Mouse (Mus musculus): ENCODE data around the gene Ropn1l. TPM values are rescaled to one million over a fixed set of nuclear protein-coding genes. Genes with fewer than 3 reads are reported as not detected.
A peak's percentile ranks its signal among the peaks of the same experiment; 100 is the strongest.

Gene Ropn1l
- total RNA-seq (2022): under 1 TPM in 2 of 4 experiments, not detected in 2; 0.28 to 0.57 TPM

DNA sequence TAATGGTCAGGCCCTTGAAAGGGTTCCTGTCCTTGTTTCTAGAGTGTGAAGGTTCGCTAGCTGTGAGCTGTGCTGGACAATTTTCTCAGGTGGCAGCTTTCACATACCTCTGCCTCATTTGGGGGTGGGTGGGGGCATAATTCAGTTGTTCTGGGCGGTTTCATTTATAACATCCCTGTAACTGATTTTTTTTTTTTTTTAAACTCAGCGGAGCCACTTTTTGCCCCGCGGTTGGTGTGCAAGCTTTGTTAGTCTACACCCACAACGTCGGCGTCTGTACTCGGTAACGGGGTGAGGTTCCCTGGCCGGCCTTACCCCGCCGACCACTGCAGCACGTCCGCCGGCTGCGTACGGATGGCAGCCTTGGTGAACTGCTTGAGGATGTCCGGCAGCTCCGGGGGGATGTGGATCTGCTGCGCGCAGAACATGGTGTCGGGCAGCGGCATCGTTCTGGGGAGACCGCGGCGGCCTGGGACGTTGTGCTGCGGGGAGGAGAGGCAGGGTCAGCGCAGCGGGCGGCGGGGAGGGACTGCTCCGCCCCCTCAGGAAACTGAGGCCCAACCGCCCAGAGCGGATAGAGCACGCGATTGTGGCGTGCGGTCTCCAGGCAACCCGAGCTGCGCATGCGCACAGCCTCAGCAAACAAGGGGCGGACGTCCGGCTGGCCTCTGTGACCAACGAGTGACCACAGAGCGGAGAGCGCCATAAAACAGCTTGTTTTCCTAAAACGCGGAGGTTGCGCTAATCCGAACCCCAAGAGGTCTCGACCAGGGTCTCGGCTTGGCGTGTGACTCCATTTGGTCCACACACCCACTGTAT lies at the start of gene Ropn1l:
Ropn1l (minus strand) TSS at position 640 of the 819 bp plus-strand sequence.
- DNase-seq (ENCODE audit: low spot score): peak; percentile 94

GRCm38 (mm10) chr15:31502996-31503395 lies 49.5 kb upstream of the Ropn1l start:
- no peak for DNase-seq (ENCODE audit: low spot score)

DNA sequence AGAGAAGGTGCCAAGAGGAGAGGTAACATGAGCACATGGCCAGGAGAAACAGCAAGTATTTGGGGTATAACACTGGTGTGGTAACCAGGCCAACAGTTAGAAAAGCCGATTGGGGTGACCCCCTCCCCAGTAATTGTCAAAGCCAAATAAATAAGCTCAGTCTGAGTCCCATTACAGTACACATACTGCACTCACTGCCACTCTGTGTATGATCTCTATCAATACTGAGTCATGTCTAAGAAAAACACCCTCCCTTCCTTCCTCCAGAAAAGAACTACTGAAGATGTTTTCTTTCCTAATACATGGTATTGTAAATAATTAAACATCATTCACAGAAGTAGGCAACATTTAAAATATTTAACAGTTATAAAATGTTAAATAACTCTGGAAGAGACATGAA lies 48.8 kb upstream of the Ropn1l start:
- no peak for DNase-seq (ENCODE audit: low spot score)

DNA sequence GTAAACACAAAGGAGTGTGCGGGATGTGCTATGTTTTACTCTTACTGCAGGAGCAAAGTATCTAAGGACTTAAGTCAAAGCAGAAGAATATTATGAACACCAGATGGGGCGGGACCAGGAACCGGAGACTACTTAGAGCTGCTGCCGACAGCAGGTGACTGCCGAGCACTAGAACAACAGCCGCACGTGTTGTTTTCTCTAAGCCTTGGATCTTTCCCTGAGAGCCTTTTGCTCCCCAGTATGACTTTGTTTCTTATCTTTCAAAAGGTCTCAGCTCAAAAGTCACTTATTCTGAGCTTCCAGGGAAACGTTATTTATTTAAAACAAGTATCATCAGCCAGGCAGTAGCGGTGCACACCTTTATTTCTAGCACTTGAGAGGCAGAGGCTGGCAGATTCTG lies 41.3 kb upstream of the Ropn1l start:
- no peak for DNase-seq (ENCODE audit: low spot score)

GRCm38 (mm10) chr15:31494310-31494709 lies 40.8 kb upstream of the Ropn1l start:
- no peak for DNase-seq (ENCODE audit: low spot score)

DNA sequence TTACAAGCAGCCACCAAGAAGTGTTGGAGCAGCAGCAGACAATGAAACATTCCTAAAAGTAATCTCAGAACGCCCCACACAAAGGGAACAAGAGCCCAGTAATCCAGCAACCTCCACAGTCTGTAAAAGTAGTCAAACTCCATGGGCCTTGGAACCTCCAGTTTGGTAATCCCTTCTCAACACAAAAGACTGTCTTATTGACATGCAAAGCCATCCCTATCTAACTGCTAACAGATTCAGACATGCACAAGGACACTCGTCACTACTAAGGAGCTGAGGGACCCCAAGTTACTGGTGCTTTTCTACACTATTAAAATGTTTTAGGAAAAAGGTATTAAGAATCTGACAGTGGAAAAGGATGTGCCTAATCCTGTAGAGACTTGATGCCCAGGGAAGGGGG lies 33.9 kb upstream of the Ropn1l start:
- DNase-seq (ENCODE audit: low spot score): no peak

DNA sequence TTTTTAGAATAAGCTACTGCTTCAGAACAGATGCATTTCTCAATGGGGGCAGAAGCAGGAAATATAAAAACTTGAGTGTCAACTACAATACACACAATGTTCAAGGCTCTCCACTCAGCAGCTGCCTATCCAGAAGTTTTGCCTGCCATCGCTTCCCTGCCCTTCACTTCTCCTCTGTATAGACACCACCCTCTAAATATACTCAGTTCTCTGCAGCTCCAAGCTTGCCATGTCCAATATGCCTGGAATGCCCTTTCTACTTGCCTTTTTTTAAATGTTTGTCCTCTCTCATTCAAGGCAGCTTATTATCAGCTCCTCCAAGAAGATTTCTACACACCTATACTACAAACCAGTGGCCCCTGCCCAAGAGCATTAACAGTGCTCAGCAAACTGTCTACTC lies 23.1 kb upstream of the Ropn1l start:
- peak; percentile 19 for DNase-seq (ENCODE audit: low spot score)

DNA sequence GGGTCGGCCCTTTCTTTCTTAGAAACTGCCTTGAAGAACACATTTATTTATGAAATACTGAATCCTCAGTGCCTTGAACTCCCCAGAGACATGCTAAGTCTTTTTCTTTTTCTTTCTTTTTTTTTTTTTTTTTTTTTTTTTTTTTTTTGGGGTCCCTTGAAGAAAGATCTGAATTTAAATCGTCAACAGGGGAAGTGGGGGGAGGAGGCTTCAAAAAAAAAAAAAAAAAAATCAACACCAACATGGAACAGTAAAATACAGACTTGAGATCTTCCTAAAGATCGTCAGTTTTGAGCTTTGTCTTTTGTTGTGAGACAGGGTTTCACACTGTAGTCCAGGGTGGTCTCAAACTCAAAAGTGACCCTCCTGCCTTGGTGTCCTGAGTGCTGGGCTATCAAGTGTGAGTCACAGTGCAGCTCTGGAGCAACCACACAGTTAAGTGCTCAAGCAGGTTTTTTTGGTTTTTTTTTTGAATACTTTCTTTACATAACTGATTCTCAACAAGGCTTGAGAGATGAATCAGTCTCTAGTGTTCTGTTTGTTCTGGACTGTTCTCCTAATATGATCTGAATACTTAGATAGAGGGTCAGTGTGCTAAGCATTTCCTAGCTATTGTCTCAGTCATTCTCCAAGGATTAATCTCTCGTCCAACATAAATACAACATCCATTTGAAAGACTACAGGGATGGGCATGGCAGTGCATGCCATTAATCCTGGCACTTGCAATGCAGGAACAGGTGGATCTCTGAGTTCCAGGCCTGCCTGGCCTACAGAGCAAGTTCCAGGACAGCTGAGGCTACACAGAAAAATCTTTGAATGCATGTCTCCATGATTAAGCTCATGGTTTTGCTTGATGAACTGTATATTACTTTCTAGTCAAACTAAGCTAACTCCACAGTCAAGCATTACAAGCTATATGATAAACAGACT lies 19.4 kb upstream of the Ropn1l start:
- DNase-seq (ENCODE audit: low spot score): no peak

DNA sequence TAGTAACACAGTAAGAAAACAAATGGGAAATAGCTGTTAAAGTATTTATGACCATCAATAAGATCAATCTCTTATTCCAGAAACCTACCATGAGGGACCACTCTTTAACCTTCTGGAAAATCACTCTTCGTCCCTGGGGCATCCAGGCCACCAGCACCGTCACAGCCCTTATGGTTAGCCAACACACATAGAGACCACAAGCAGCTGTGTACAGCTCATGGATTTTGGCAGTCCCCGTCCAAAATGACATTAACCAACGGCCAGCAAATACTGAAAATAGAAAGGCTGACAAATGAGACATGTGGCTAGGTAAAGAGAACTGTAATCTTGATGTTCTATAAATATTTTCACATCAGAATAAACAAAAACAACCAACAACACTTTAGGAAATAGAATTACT lies 18.0 kb upstream of the Ropn1l start:
- no peak for DNase-seq (ENCODE audit: low spot score)

DNA sequence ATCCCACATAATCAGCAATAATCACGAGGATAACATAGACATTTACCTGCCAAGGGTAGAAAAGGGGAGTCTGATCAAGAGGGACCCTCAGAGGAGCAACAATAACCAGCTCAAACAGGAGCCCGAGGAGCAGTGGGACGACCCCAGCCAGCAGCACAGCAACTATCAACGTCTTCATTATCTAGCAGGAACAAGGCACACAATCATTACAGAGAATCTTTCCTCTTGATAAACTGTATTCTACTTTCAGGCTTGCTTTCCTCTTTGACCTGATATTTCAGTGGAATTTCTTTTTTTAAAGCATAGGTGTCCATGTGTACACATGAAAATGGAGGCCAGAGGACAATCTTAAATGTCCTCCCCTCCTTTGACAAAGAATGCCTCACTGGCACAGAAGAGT lies 16.0 kb upstream of the Ropn1l start:
- no peak for DNase-seq (ENCODE audit: low spot score)

DNA sequence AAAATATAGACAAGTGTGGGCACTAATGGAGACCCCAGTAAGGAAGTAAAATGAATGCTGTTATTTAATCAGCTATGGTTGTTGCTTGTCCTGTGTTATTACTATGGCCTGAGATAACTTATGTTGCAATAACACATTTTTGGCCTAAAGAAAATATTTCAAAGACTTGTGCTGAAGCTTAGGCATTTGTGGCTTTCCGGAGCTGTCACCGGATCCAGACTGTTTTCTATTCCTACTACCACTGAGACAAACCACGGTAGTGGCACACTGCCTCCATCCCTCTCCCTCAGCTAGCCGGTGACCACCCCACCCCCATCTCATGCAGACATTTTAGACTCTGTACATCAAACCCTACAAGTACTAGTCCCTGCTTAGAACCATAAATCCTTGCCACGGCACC lies 15.3 kb upstream of the Ropn1l start:
- no peak for DNase-seq (ENCODE audit: low spot score)

- no peak for DNase-seq (ENCODE audit: low spot score)
Measured at GRCm38 (mm10) chr15:31466749-31467148, 13.2 kb upstream of the Ropn1l start.

- no peak for DNase-seq (ENCODE audit: low spot score)
Measured at GRCm38 (mm10) chr15:31466295-31466694, 12.8 kb upstream of the Ropn1l start.

DNA sequence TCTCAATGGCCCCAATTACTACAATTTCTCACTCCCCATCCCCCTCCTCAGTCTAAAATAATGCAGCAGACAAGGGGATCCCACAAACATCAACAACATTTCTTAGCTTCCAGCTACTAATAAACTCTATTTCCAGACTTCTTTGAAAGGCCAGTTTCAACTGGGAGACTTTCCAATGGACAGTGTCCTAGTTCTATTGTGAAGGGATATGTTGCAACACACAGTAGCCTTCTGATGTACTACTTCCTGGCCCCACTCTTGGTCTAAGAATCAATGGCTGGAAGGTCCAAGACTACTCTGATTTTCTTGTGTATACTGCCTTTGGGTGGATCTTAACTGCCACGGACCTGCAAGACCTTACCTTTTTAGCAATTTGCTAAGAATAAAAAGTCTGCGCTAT lies 12.3 kb upstream of the Ropn1l start:
- DNase-seq (ENCODE audit: low spot score): no peak

DNA sequence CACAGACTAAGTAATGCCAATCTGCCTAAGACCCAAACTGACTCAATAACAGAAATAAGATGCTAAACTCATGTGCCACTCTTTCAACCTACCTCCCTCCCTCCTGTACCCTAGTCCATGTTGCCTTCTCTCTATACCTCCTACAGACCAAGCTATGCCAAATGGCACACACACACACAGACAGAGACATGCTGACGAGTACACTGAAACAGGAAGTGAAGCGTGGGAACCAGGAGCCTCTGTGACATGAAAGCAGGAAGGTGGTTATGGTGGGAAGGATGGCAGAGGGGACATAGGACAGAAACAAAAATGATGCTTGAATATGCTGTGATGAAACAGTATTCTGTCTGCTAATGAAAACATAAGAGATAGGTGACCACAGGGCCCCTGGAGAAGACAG lies 7.0 kb upstream of the Ropn1l start:
- DNase-seq (ENCODE audit: low spot score): no peak

GRCm38 (mm10) chr15:31458081-31458480 lies 4.5 kb upstream of the Ropn1l start:
- DNase-seq (ENCODE audit: low spot score): no peak

DNA sequence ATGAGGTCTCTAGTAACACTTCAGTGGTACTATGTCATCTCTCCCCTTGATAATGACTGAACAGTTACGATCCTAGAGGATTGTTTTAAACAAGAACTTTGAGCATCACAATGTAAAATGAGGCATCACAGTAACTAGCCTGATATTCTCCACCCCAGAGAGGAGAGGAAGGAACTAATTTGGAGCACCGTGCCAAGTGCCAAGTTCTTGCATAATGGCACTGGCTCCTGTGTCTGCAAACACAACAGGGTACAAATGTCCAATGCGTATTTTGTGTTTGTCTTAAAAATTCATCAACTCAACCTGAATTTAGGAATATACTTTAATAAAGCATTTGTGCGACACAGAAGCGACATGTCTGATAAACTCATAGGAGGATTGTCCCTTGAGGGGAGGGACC lies 2.8 kb upstream of the Ropn1l start:
- DNase-seq (ENCODE audit: low spot score): no peak

DNA sequence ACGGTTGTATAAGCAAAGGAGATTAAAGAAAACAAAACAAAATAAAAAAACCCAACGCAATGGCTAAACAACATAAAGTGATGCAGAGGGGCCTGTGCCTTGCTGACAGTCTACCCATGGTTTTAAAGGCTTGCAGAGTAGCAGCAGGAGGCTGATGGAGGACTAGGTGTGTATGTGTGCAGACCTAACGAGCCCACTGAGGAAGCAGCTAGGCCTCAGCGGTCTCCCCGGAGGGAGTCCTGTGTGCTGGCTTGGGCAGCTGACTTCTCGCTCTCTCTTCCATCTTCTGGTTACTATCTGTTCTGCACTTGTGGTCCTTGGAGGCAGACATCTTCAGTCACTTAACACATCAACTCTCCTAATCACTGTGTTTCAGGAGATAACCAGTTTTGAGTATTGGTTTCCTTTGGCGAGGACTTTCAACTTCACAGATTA lies 1.3 kb upstream of the Ropn1l start:
- no peak for DNase-seq (ENCODE audit: low spot score)

DNA sequence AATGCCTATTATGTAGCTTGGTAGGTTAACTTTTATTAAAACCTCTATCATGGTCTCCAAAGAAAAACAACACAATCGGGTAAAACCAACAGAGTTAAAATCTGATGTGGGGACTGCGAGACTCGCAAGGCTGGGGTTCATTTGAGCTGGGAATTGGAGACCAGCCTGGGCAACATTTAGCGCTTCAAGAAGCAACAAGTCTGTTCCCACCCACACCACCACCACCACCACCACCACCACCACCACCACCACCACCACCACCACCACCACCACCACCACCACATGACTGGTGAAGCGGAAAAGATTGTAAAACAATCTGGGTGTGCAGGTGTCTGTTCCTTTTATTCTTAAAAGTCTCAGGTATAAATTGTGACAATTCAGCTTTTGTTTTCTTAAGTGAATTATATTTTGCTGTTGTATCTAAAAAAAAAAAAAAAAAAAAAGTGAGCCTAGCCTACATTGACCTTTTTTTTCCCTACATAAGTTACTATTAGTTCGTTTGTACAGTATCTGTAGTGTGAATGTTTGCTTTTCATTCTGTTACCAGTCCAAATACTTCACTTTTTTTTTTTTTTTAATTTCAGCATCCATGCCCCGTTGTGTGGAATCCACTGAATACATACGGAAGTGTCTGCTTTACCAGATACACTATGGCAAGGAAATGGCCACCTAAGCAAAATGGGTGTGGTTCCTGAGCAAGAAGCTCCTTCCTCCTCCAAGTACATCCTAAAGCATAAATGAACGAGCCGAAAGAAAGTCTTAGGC lies 741 bp upstream of the Ropn1l start:
- no peak for DNase-seq (ENCODE audit: low spot score)

GRCm38 (mm10) chr15:31452336-31453097 lies 1.0 kb downstream of the Ropn1l start:
- DNase-seq (ENCODE audit: low spot score): no peak

- no peak for DNase-seq (ENCODE audit: low spot score)
Measured at GRCm38 (mm10) chr15:31449772-31450171, 3.8 kb downstream of the Ropn1l start.

Measured in heart, adult 8-10 months (tissue).